ENCODE assay signal across 17 mouse cellular contexts in genomic region chr9:95055843-95056242, GRCm38 (mm10).
A peak's percentile ranks its signal among the peaks of the same experiment; 100 is the strongest.
DNase-seq lines count a peak whose midpoint lies in the region; ATAC-seq and TF ChIP-seq lines count a peak whose summit lies in the region.
"Had no signal": no experiment of that assay in that cellular context is flagged by ENCODE, and none has a peak within 500 bp of the region (broad histone marks: within the 10 kb centered on the region; RNA-seq: fewer than 3 reads in every experiment).

No protein-coding gene starts in this region.

- H3K4me2 ChIP-seq in forebrain, embryonic 15.5 days (replicated peaks) = no peak overlapping the region
- no peak overlapping the region for H3K4me2 ChIP-seq in forebrain, embryonic 13.5 days
- no peak overlapping the region for H3K4me2 ChIP-seq in forebrain, postnatal 0 days (ENCODE audit: low read depth)
- no peak overlapping the region for H3K4me2 ChIP-seq in forebrain, embryonic 12.5 days
- H3K4me2 ChIP-seq: embryonic facial prominence, embryonic 12.5 days had no signal

- 0 out of 2 replicates have a peak, but pooled peaks cover 3% of the 10 kb centered on the region for H3K4me1 ChIP-seq in forebrain, embryonic 15.5 days
- H3K4me1 ChIP-seq in forebrain, embryonic 13.5 days = no peaks in the 10 kb centered on the region
- H3K4me1 ChIP-seq in forebrain, postnatal 0 days (ENCODE audit: insufficient read depth) = no peaks in the 10 kb centered on the region
- H3K4me1 ChIP-seq in forebrain, embryonic 12.5 days = no peaks in the 10 kb centered on the region
- no peaks in the 10 kb centered on the region for H3K4me1 ChIP-seq in thymus, adult 2 months (replicated peaks; ENCODE audit: control insufficient read depth, insufficient read depth, low read length)
- H3K4me1 ChIP-seq: embryonic facial prominence, embryonic 10.5 days; embryonic facial prominence, embryonic 12.5 days had no signal

- no peaks in the 10 kb centered on the region for H3K27me3 ChIP-seq in forebrain, embryonic 15.5 days
- no peaks in the 10 kb centered on the region for H3K27me3 ChIP-seq in forebrain, embryonic 13.5 days
- H3K27me3 ChIP-seq in forebrain, postnatal 0 days (ENCODE audit: insufficient read depth, low read length) = no peaks in the 10 kb centered on the region
- H3K27me3 ChIP-seq in forebrain, embryonic 12.5 days = no peaks in the 10 kb centered on the region
- H3K27me3 ChIP-seq in thymus, adult 2 months (ENCODE audit: control insufficient read depth, insufficient read depth, low read length) = no peaks in the 10 kb centered on the region
- H3K27me3 ChIP-seq: embryonic facial prominence, embryonic 12.5 days had no signal

- WGBS in forebrain, embryonic 15.5 days = 78% methylated on average over 4 of the region's 4 CpGs
- 84% methylated on average over 4 of the region's 4 CpGs for WGBS in forebrain, embryonic 13.5 days
- WGBS in forebrain, postnatal 0 days = 58% methylated on average over 4 of the region's 4 CpGs
- 88% methylated on average over 4 of the region's 4 CpGs for WGBS in forebrain, embryonic 12.5 days
- WGBS in thymus, adult 2 months = 97% methylated on average over 4 of the region's 4 CpGs

- H3K9ac ChIP-seq in forebrain, embryonic 15.5 days (replicated peaks) = no peak overlapping the region
- no peak overlapping the region for H3K9ac ChIP-seq in forebrain, embryonic 13.5 days
- H3K9ac ChIP-seq in forebrain, postnatal 0 days = no peak overlapping the region
- no peak overlapping the region for H3K9ac ChIP-seq in forebrain, embryonic 12.5 days
- H3K9ac ChIP-seq: embryonic facial prominence, embryonic 12.5 days had no signal

- no peak for TF ChIP-seq POLR2A in thymus, adult 2 months (IDR thresholded peaks at IDR 0.05; ENCODE audit: control insufficient read depth, extremely low read depth, insufficient read depth, low read length, poor library complexity)

- DNase-seq in forebrain, postnatal 0 days = peak; percentile 27
- peak; percentile 55 for DNase-seq in brain, adult 2 months (ENCODE audit: low read depth, low spot score)
- peak; percentile 77 for DNase-seq in telencephalon, adult 2 months (ENCODE audit: low read depth, low spot score)
- no peak for DNase-seq in thymus, adult 2 months
- DNase-seq: adrenal gland, adult 2 months; adrenal gland, postnatal 10 days; adrenal gland, postnatal 25 days; cerebellum, adult 11-12 months; cerebellum, adult 2 months; cerebellum, adult 9-10 months; cerebellum, postnatal 10 days; cerebellum, postnatal 25 days had no signal

- no peak for ATAC-seq in forebrain, embryonic 15.5 days (replicated peaks)
- no peak for ATAC-seq in forebrain, embryonic 13.5 days
- ATAC-seq in forebrain, postnatal 0 days = peak; percentile 51
- no peak for ATAC-seq in forebrain, embryonic 12.5 days (ENCODE audit: low FRiP score)

- no peak for TF ChIP-seq CTCF in forebrain, postnatal 0 days (IDR thresholded peaks at IDR 0.05; ENCODE audit: low read depth)
- TF ChIP-seq CTCF in thymus, adult 2 months (IDR thresholded peaks at IDR 0.05; ENCODE audit: borderline replicate concordance, control insufficient read depth, extremely low read depth, insufficient read depth, low read length, poor library complexity) = no peak

- peak overlapping the region; percentile 50; the same call in 1 of the 2 replicates for H3K27ac ChIP-seq in forebrain, embryonic 15.5 days (replicated peaks)
- no peak overlapping the region for H3K27ac ChIP-seq in forebrain, embryonic 13.5 days
- no peak overlapping the region for H3K27ac ChIP-seq in forebrain, postnatal 0 days (ENCODE audit: low read depth, low read length)
- H3K27ac ChIP-seq in forebrain, embryonic 12.5 days = no peak overlapping the region
- no peak overlapping the region for H3K27ac ChIP-seq in thymus, adult 2 months (ENCODE audit: control insufficient read depth, insufficient read depth, low read length)
- H3K27ac ChIP-seq: embryonic facial prominence, embryonic 10.5 days; embryonic facial prominence, embryonic 12.5 days had no signal

- H3K36me3 ChIP-seq in forebrain, embryonic 15.5 days = no peaks in the 10 kb centered on the region
- H3K36me3 ChIP-seq in forebrain, embryonic 13.5 days (ENCODE audit: poor library complexity, severe bottlenecking) = no peaks in the 10 kb centered on the region
- no peaks in the 10 kb centered on the region for H3K36me3 ChIP-seq in forebrain, postnatal 0 days (ENCODE audit: insufficient read depth)
- H3K36me3 ChIP-seq in forebrain, embryonic 12.5 days (replicated peaks) = no peaks in the 10 kb centered on the region
- no peaks in the 10 kb centered on the region; the same call in 1 of the 2 replicates for H3K36me3 ChIP-seq in thymus, adult 2 months (ENCODE audit: control insufficient read depth, insufficient read depth, low read length)
- H3K36me3 ChIP-seq: embryonic facial prominence, embryonic 10.5 days; embryonic facial prominence, embryonic 12.5 days had no signal

- no peak overlapping the region for H3K4me3 ChIP-seq in forebrain, embryonic 15.5 days
- H3K4me3 ChIP-seq in forebrain, embryonic 13.5 days = no peak overlapping the region
- H3K4me3 ChIP-seq in forebrain, postnatal 0 days (ENCODE audit: low read depth, low read length) = no peak overlapping the region
- no peak overlapping the region for H3K4me3 ChIP-seq in forebrain, embryonic 12.5 days (replicated peaks)
- no peak overlapping the region for H3K4me3 ChIP-seq in thymus, adult 2 months (ENCODE audit: control insufficient read depth, insufficient read depth, low read length)
- H3K4me3 ChIP-seq: embryonic facial prominence, embryonic 10.5 days; embryonic facial prominence, embryonic 12.5 days had no signal

- H3K9me3 ChIP-seq in forebrain, embryonic 15.5 days = no peaks in the 10 kb centered on the region
- no peaks in the 10 kb centered on the region for H3K9me3 ChIP-seq in forebrain, embryonic 13.5 days (replicated peaks)
- H3K9me3 ChIP-seq in forebrain, postnatal 0 days (ENCODE audit: low read length) = no peaks in the 10 kb centered on the region
- no peaks in the 10 kb centered on the region for H3K9me3 ChIP-seq in forebrain, embryonic 12.5 days
- H3K9me3 ChIP-seq: embryonic facial prominence, embryonic 10.5 days; embryonic facial prominence, embryonic 12.5 days had no signal
